Mouse (Mus musculus) heart, adult 11 months (tissue): ENCODE data around the gene Baiap2l2.
"Not testable (repeated sequence)": the region's sequence is repeated elsewhere in the genome, so short reads cannot be mapped to it uniquely, and the experiment has no call there.

Experiments
- DNase-seq: peaks from one replicate; pipeline ENCODE4 v3.0.0; 2022

Gene Baiap2l2

GRCm38 (mm10) chr15:79258521-79258920 is 26.8 kb downstream of the Baiap2l2 start:
- no peak for DNase-seq

- no peak for DNase-seq
These were observed 30.7 kb downstream of the Baiap2l2 start, which contains the start of gene Slc16a8 for GRCm38 (mm10) chr15:79254661-79255060. Gene Slc16a8, minus strand, starts transcription at chr15:79254761.

GRCm38 (mm10) chr15:79252580-79252979 is 32.8 kb downstream of the Baiap2l2 start:
- DNase-seq: no peak

GRCm38 (mm10) chr15:79251781-79252491 is 33.4 kb downstream of the Baiap2l2 start:
- DNase-seq: no peak

GRCm38 (mm10) chr15:79251168-79251567 is 34.2 kb downstream of the Baiap2l2 start:
- DNase-seq: no peak

- no peak for DNase-seq
These were observed 35.1 kb downstream of the Baiap2l2 start for GRCm38 (mm10) chr15:79250236-79250635.

- DNase-seq: no peak
These were observed 40.0 kb downstream of the Baiap2l2 start for GRCm38 (mm10) chr15:79245321-79245720.

- DNase-seq: peak; percentile 95
These were observed 41.1 kb downstream of the Baiap2l2 start for GRCm38 (mm10) chr15:79244071-79244893.

- DNase-seq: peak; percentile 99
These were observed 41.9 kb downstream of the Baiap2l2 start for GRCm38 (mm10) chr15:79243234-79244042.

- peak; percentile 94 for DNase-seq
These were observed 42.6 kb downstream of the Baiap2l2 start for GRCm38 (mm10) chr15:79242574-79243233.

GRCm38 (mm10) chr15:79238036-79238435 is 47.3 kb downstream of the Baiap2l2 start:
- DNase-seq: peak; percentile 96

GRCm38 (mm10) chr15:79235268-79235667 is 50.1 kb downstream of the Baiap2l2 start:
- no peak for DNase-seq

GRCm38 (mm10) chr15:79229058-79229821 is 56.1 kb downstream of the Baiap2l2 start, which contains the start of the genes Pick1 and Gm49486:
Gene Pick1, plus strand, starts transcription at chr15:79229173.
Gene Gm49486, plus strand, starts transcription at chr15:79229391.
- DNase-seq: peak; percentile 99

- DNase-seq: not testable (repeated sequence)
These were observed 59.6 kb downstream of the Baiap2l2 start for GRCm38 (mm10) chr15:79225780-79226179.

- peak; percentile 98 for DNase-seq
These were observed 60.7 kb downstream of the Baiap2l2 start for GRCm38 (mm10) chr15:79224685-79225084.

- no peak for DNase-seq
These were observed 61.7 kb downstream of the Baiap2l2 start for GRCm38 (mm10) chr15:79223641-79224040.

GRCm38 (mm10) chr15:79219572-79219971 is 65.8 kb downstream of the Baiap2l2 start:
- no peak for DNase-seq

- DNase-seq: no peak
These were observed 69.1 kb downstream of the Baiap2l2 start for GRCm38 (mm10) chr15:79216191-79216590.

- DNase-seq: no peak
These were observed 71.7 kb downstream of the Baiap2l2 start for GRCm38 (mm10) chr15:79213591-79213990.

GRCm38 (mm10) chr15:79212750-79213446 is 72.4 kb downstream of the Baiap2l2 start:
- DNase-seq: no peak

- DNase-seq: no peak
These were observed 75.0 kb downstream of the Baiap2l2 start for GRCm38 (mm10) chr15:79210357-79210756.
